Mouse (Mus musculus): Measurements from ENCODE around the gene Zfyve1.

GRCm38 (mm10) chr12:83521083-83521482 is 75.9 kb downstream of the Zfyve1 start:
- TF ChIP-seq CTCF (IDR thresholded peaks at IDR 0.05; ENCODE audit: borderline replicate concordance, extremely low read depth, insufficient read depth, insufficient read length) = no peak
- no peak for TF ChIP-seq POLR2A (IDR thresholded peaks at IDR 0.05; ENCODE audit: borderline replicate concordance, extremely low read depth, insufficient read depth, insufficient read length, poor library complexity, severe bottlenecking)
